8 mouse cellular contexts compared by ENCODE assay signal in genomic region chr6:34862381-34862780, GRCm38 (mm10). TPM values are rescaled to one million over a fixed set of nuclear protein-coding genes. Genes with fewer than 3 reads are reported as not detected.
DNase-seq lines count a peak whose midpoint lies in the region; ATAC-seq and TF ChIP-seq lines count a peak whose summit lies in the region.

No protein-coding gene starts in this region.

- peak overlapping the region; percentile 97 for H3K27ac ChIP-seq in kidney, adult 2 months (ENCODE audit: insufficient read depth, low read depth, low read length)
- no peak overlapping the region for H3K27ac ChIP-seq in kidney, embryonic 14.5 days (ENCODE audit: low read depth, low read length)
- 0 out of 2 replicates have a peak overlapping the region, but pooled peaks have one; percentile 14 for H3K27ac ChIP-seq in embryonic fibroblast, embryonic 13.5 days (ENCODE audit: insufficient read depth, low read length)
- no peak overlapping the region for H3K27ac ChIP-seq in limb, embryonic 13.5 days
- peak overlapping the region; percentile 93 for H3K27ac ChIP-seq in small intestine, adult 2 months (ENCODE audit: insufficient read depth, low read depth, low read length)
- no peak overlapping the region for H3K27ac ChIP-seq in midbrain, embryonic 15.5 days

- no peak for TF ChIP-seq POLR2A in kidney, adult 2 months (IDR thresholded peaks at IDR 0.05; ENCODE audit: low read depth, low read length)
- no peak for TF ChIP-seq POLR2A in embryonic fibroblast, embryonic 13.5 days (IDR thresholded peaks at IDR 0.05; ENCODE audit: low read depth, low read length)
- no peak for TF ChIP-seq POLR2A in small intestine, adult 2 months (IDR thresholded peaks at IDR 0.05; ENCODE audit: low read depth, low read length)

- 47% methylated on average over 6 of the region's 6 CpGs for WGBS in kidney, adult 2 months
- WGBS in kidney, embryonic 14.5 days = 92% methylated on average over 6 of the region's 6 CpGs
- WGBS in limb, embryonic 13.5 days = 91% methylated on average over 6 of the region's 6 CpGs
- 54% methylated on average over 6 of the region's 6 CpGs for WGBS in small intestine, adult 2 months
- 95% methylated on average over 6 of the region's 6 CpGs for WGBS in midbrain, embryonic 15.5 days

- H3K4me1 ChIP-seq in kidney, adult 2 months (ENCODE audit: control insufficient read depth, insufficient read depth, low read length) = peaks cover 23% of the 10 kb centered on the region
- peaks cover 13% of the 10 kb centered on the region; the same call in 1 of the 2 replicates for H3K4me1 ChIP-seq in kidney, embryonic 14.5 days (ENCODE audit: control insufficient read depth, insufficient read depth, low read length)
- H3K4me1 ChIP-seq in embryonic fibroblast, embryonic 13.5 days (ENCODE audit: control insufficient read depth, insufficient read depth, low read length) = peaks cover 5% of the 10 kb centered on the region
- H3K4me1 ChIP-seq in limb, embryonic 13.5 days = peaks cover 20% of the 10 kb centered on the region
- H3K4me1 ChIP-seq in small intestine, adult 2 months (ENCODE audit: control insufficient read depth, insufficient read depth, insufficient read length, low read length) = peaks cover 21% of the 10 kb centered on the region
- no peaks in the 10 kb centered on the region for H3K4me1 ChIP-seq in midbrain, embryonic 15.5 days

- ATAC-seq in kidney, embryonic 14.5 days (ENCODE audit: low FRiP score, low TSS enrichment) = no peak
- no peak for ATAC-seq in limb, embryonic 13.5 days (ENCODE audit: low FRiP score, low read depth)
- no peak for ATAC-seq in midbrain, embryonic 15.5 days (replicated peaks)

- H3K4me3 ChIP-seq in kidney, adult 2 months (ENCODE audit: insufficient read depth, low read depth, low read length) = peak overlapping the region; percentile 60
- H3K4me3 ChIP-seq in kidney, embryonic 14.5 days (ENCODE audit: low read length) = no peak overlapping the region
- no peak overlapping the region for H3K4me3 ChIP-seq in embryonic fibroblast, embryonic 13.5 days (ENCODE audit: insufficient read depth, low read length)
- no peak overlapping the region for H3K4me3 ChIP-seq in limb, embryonic 13.5 days
- peak overlapping the region; percentile 73 for H3K4me3 ChIP-seq in small intestine, adult 2 months (ENCODE audit: low read depth, low read length)
- no peak overlapping the region for H3K4me3 ChIP-seq in midbrain, embryonic 15.5 days

- H3K9ac ChIP-seq in kidney, embryonic 14.5 days (ENCODE audit: low read depth, low read length) = no peak overlapping the region
- H3K9ac ChIP-seq in limb, embryonic 13.5 days = no peak overlapping the region
- no peak overlapping the region for H3K9ac ChIP-seq in midbrain, embryonic 15.5 days

- H3K4me2 ChIP-seq in kidney, embryonic 14.5 days (replicated peaks; ENCODE audit: low read depth, low read length) = no peak overlapping the region
- H3K4me2 ChIP-seq in limb, embryonic 13.5 days (replicated peaks) = peak overlapping the region; percentile 46
- H3K4me2 ChIP-seq in midbrain, embryonic 15.5 days = no peak overlapping the region

- no peaks in the 10 kb centered on the region for H3K36me3 ChIP-seq in kidney, adult 2 months (ENCODE audit: control insufficient read depth, insufficient read depth, low read length)
- no peaks in the 10 kb centered on the region for H3K36me3 ChIP-seq in kidney, embryonic 14.5 days (ENCODE audit: control insufficient read depth, insufficient read depth, low read length)
- no peaks in the 10 kb centered on the region for H3K36me3 ChIP-seq in limb, embryonic 13.5 days
- no peaks in the 10 kb centered on the region; the same call in 1 of the 2 replicates for H3K36me3 ChIP-seq in small intestine, adult 2 months (ENCODE audit: control insufficient read depth, insufficient read depth, low read length)
- H3K36me3 ChIP-seq in midbrain, embryonic 15.5 days (replicated peaks) = no peaks in the 10 kb centered on the region

- DNase-seq in kidney, adult 2 months = peak; percentile 73
- DNase-seq in left cerebral cortex, adult 9 months (ENCODE audit: low spot score in 2 of 2) = no peak
- no peak for DNase-seq in spleen, postnatal 14 days (ENCODE audit: low spot score in 2 of 2)

- no peaks in the 10 kb centered on the region for H3K9me3 ChIP-seq in kidney, embryonic 14.5 days (ENCODE audit: control insufficient read depth, low read length)
- H3K9me3 ChIP-seq in limb, embryonic 13.5 days = no peaks in the 10 kb centered on the region
- H3K9me3 ChIP-seq in midbrain, embryonic 15.5 days = no peaks in the 10 kb centered on the region

- no peaks in the 10 kb centered on the region for H3K27me3 ChIP-seq in kidney, adult 2 months (replicated peaks; ENCODE audit: control insufficient read depth, insufficient read depth, low read length)
- no peaks in the 10 kb centered on the region for H3K27me3 ChIP-seq in kidney, embryonic 14.5 days (ENCODE audit: control insufficient read depth, insufficient read depth, low read length)
- H3K27me3 ChIP-seq in limb, embryonic 13.5 days = no peaks in the 10 kb centered on the region
- no peaks in the 10 kb centered on the region for H3K27me3 ChIP-seq in small intestine, adult 2 months (ENCODE audit: control insufficient read depth, insufficient read depth, low read length)
- no peaks in the 10 kb centered on the region for H3K27me3 ChIP-seq in midbrain, embryonic 15.5 days (replicated peaks)

- no peak for TF ChIP-seq CTCF in kidney, adult 2 months (conservative IDR thresholded peaks at IDR 0.05; ENCODE audit: insufficient read depth, insufficient read length, low read depth, low read length)
- no peak for TF ChIP-seq CTCF in embryonic fibroblast, embryonic 13.5 days (IDR thresholded peaks at IDR 0.05; ENCODE audit: borderline replicate concordance, insufficient read depth, low read length)
- TF ChIP-seq CTCF in small intestine, adult 2 months (IDR thresholded peaks at IDR 0.05; ENCODE audit: extremely low read depth, insufficient read length, insufficient replicate concordance, low read depth, low read length) = no peak

RNA-seq across cellular contexts. Expression of gene Tmem140, which starts 0.6 kb away (rescaled TPM):
- polyA plus RNA-seq in kidney, adult 2 months (2012; rRNA removed) = 37.5 and 43.8 TPM in 2 replicates
- 0.64 and 1.0 TPM in 2 replicates for polyA plus RNA-seq in kidney, embryonic 14.5 days (2014; fragmentation: Nextera tagmentation; extraction: Ambion mirVana)
- 3.8 and 7.3 TPM in 2 replicates for polyA plus RNA-seq in embryonic fibroblast, embryonic 13.5 days (2011; ENCODE audit: insufficient read length, low read depth, missing spikeins)
- polyA plus RNA-seq in limb, embryonic 13.5 days (2015; fragmentation: Nextera tagmentation; extraction: Ambion mirVana) = 2.5 and 2.7 TPM in 2 replicates
- 10.3 and 51.1 TPM in 2 replicates for polyA plus RNA-seq in small intestine, adult 2 months (2012; rRNA removed)
- polyA plus RNA-seq in midbrain, embryonic 15.5 days (2015; fragmentation: Nextera tagmentation; extraction: Ambion mirVana) = 1.5 and 1.9 TPM in 2 replicates

RNA-seq across cellular contexts. Expression of gene Cyren, which starts 15.5 kb away (rescaled TPM):
- polyA plus RNA-seq in kidney, adult 2 months (2012; rRNA removed) = 6.4 and 6.7 TPM in 2 replicates
- polyA plus RNA-seq in kidney, embryonic 14.5 days (2014; fragmentation: Nextera tagmentation; extraction: Ambion mirVana) = 13.1 and 14.2 TPM in 2 replicates
- polyA plus RNA-seq in embryonic fibroblast, embryonic 13.5 days (2011; ENCODE audit: insufficient read length, low read depth, missing spikeins) = 6.0 and 10.0 TPM in 2 replicates
- 18.0 and 18.8 TPM in 2 replicates for polyA plus RNA-seq in limb, embryonic 13.5 days (2015; fragmentation: Nextera tagmentation; extraction: Ambion mirVana)
- 1.4 and 1.6 TPM in 2 replicates for polyA plus RNA-seq in small intestine, adult 2 months (2012; rRNA removed)
- 10.6 and 11.3 TPM in 2 replicates for polyA plus RNA-seq in midbrain, embryonic 15.5 days (2015; fragmentation: Nextera tagmentation; extraction: Ambion mirVana)

RNA-seq across cellular contexts. Expression of gene Wdr91, which starts 48.3 kb away (rescaled TPM):
- 56.0 and 60.5 TPM in 2 replicates for polyA plus RNA-seq in kidney, adult 2 months (2012; rRNA removed)
- 7.3 and 11.0 TPM in 2 replicates for polyA plus RNA-seq in kidney, embryonic 14.5 days (2014; fragmentation: Nextera tagmentation; extraction: Ambion mirVana)
- 8.8 and 12.1 TPM in 2 replicates for polyA plus RNA-seq in embryonic fibroblast, embryonic 13.5 days (2011; ENCODE audit: insufficient read length, low read depth, missing spikeins)
- polyA plus RNA-seq in limb, embryonic 13.5 days (2015; fragmentation: Nextera tagmentation; extraction: Ambion mirVana) = 11.3 and 11.5 TPM in 2 replicates
- polyA plus RNA-seq in small intestine, adult 2 months (2012; rRNA removed) = 3.3 and 4.7 TPM in 2 replicates
- 15.5 and 16.1 TPM in 2 replicates for polyA plus RNA-seq in midbrain, embryonic 15.5 days (2015; fragmentation: Nextera tagmentation; extraction: Ambion mirVana)

RNA-seq across cellular contexts. Expression of gene Stra8, which starts 57.6 kb away (rescaled TPM):
- polyA plus RNA-seq in kidney, adult 2 months (2012; rRNA removed) = not detected in 2 replicates
- polyA plus RNA-seq in kidney, embryonic 14.5 days (2014; fragmentation: Nextera tagmentation; extraction: Ambion mirVana) = not detected in 2 replicates
- polyA plus RNA-seq in embryonic fibroblast, embryonic 13.5 days (2011; ENCODE audit: insufficient read length, low read depth, missing spikeins) = not detected in 2 replicates
- polyA plus RNA-seq in limb, embryonic 13.5 days (2015; fragmentation: Nextera tagmentation; extraction: Ambion mirVana) = not detected in 2 replicates
- not detected in 2 replicates for polyA plus RNA-seq in small intestine, adult 2 months (2012; rRNA removed)
- not detected in 2 replicates for polyA plus RNA-seq in midbrain, embryonic 15.5 days (2015; fragmentation: Nextera tagmentation; extraction: Ambion mirVana)

Comparison
In these comparisons a context has a peak if more than half of its experiments do, and no peak if none do; other contexts are left out.
1. H3K27ac ChIP-seq: peak in kidney, adult 2 months (single experiment), embryonic fibroblast, embryonic 13.5 days (single experiment) and small intestine, adult 2 months (single experiment); none in kidney, embryonic 14.5 days (single experiment), limb, embryonic 13.5 days (single experiment) and midbrain, embryonic 15.5 days (single experiment).
2. H3K4me3 ChIP-seq: peak in kidney, adult 2 months (single experiment) and small intestine, adult 2 months (single experiment); none in kidney, embryonic 14.5 days (single experiment), embryonic fibroblast, embryonic 13.5 days (single experiment), limb, embryonic 13.5 days (single experiment) and midbrain, embryonic 15.5 days (single experiment).